Comparison of ENCODE assay signal across 8 mouse cellular contexts in genomic region chr12:76593839-76594322, GRCm38 (mm10).
DNase-seq lines count a peak whose midpoint lies in the region; ATAC-seq and TF ChIP-seq lines count a peak whose summit lies in the region.

No protein-coding gene starts in this region.

- H3ac ChIP-seq in C2C12 (ENCODE audit: control insufficient read depth, insufficient read length, low read depth), result peak overlapping the region; percentile 25

- H3K79me2 ChIP-seq in C2C12 (ENCODE audit: control insufficient read depth, insufficient read depth), result no peaks in the 10 kb centered on the region

- no peaks in the 10 kb centered on the region for H3K9me3 ChIP-seq in forebrain, embryonic 14.5 days (replicated peaks; ENCODE audit: control insufficient read depth, low read length)
- H3K9me3 ChIP-seq in heart, postnatal 0 days (replicated peaks; ENCODE audit: control insufficient read depth, low read length), result no peaks in the 10 kb centered on the region
- no peaks in the 10 kb centered on the region for H3K9me3 ChIP-seq in lung, postnatal 0 days (ENCODE audit: low read length)

- peaks cover 9% of the 10 kb centered on the region; the same call in 1 of the 2 replicates for H3K4me1 ChIP-seq in forebrain, embryonic 14.5 days (ENCODE audit: control insufficient read depth, insufficient read depth, low read length)
- no peaks in the 10 kb centered on the region for H3K4me1 ChIP-seq in heart, postnatal 0 days (ENCODE audit: control insufficient read depth, insufficient read depth)
- peaks cover 11% of the 10 kb centered on the region; the same call in 1 of the 2 replicates for H3K4me1 ChIP-seq in lung, postnatal 0 days (ENCODE audit: insufficient read depth, low read depth, low read length)

- H3K4me2 ChIP-seq in forebrain, embryonic 14.5 days (ENCODE audit: low read length), result no peak overlapping the region
- no peak overlapping the region for H3K4me2 ChIP-seq in heart, postnatal 0 days (ENCODE audit: low read depth, low read length)
- no peak overlapping the region for H3K4me2 ChIP-seq in lung, postnatal 0 days (replicated peaks; ENCODE audit: low read depth, low read length)

- no peaks in the 10 kb centered on the region for H3K79me3 ChIP-seq in C2C12 (ENCODE audit: low read depth)

- H3K27me3 ChIP-seq in C2C12 (ENCODE audit: control insufficient read depth, insufficient read depth, insufficient read length), result no peaks in the 10 kb centered on the region
- H3K27me3 ChIP-seq in forebrain, embryonic 14.5 days (replicated peaks; ENCODE audit: control insufficient read depth, insufficient read depth, low read length), result no peaks in the 10 kb centered on the region
- no peaks in the 10 kb centered on the region for H3K27me3 ChIP-seq in heart, postnatal 0 days (ENCODE audit: control insufficient read depth, insufficient read depth, low read length)
- 0 out of 2 replicates have a peak, but pooled peaks cover 3% of the 10 kb centered on the region for H3K27me3 ChIP-seq in lung, postnatal 0 days (replicated peaks; ENCODE audit: insufficient read depth, low read length)

- peak; percentile 92 for DNase-seq in adipocyte (ENCODE audit: low spot score)
- peak; percentile 67 for DNase-seq in forebrain, embryonic 14.5 days (ENCODE audit: low spot score)
- peak; percentile 68 for DNase-seq in heart, postnatal 0 days (ENCODE audit: low spot score)
- peak; percentile 59 for DNase-seq in layer of hippocampus, adult 9-10 months (ENCODE audit: low spot score)
- DNase-seq in lung, postnatal 0 days (ENCODE audit: low spot score), result peak; percentile 96
- peak; percentile 73 to 75 for DNase-seq in right cerebral cortex, postnatal 10 days (ENCODE audit: low spot score in 2 of 2)

- no peak for TF ChIP-seq CTCF in C2C12 (IDR thresholded peaks at IDR 0.05; ENCODE audit: control insufficient read depth, insufficient read depth, insufficient read length)
- no peak for TF ChIP-seq CTCF in heart, postnatal 0 days (IDR thresholded peaks at IDR 0.05; ENCODE audit: low read depth)
- no peak for TF ChIP-seq CTCF in lung, postnatal 0 days (IDR thresholded peaks at IDR 0.05)

- no peak overlapping the region for H3K9ac ChIP-seq in forebrain, embryonic 14.5 days (ENCODE audit: low read length)
- H3K9ac ChIP-seq in heart, postnatal 0 days (replicated peaks; ENCODE audit: low read depth, low read length), result no peak overlapping the region
- no peak overlapping the region for H3K9ac ChIP-seq in lung, postnatal 0 days (replicated peaks; ENCODE audit: low read depth)

- ATAC-seq in forebrain, embryonic 14.5 days, result peak; percentile 38
- peak; percentile 61 for ATAC-seq in heart, postnatal 0 days (ENCODE audit: insufficient read depth, low read depth)
- peak; percentile 88 for ATAC-seq in lung, postnatal 0 days
- ATAC-seq in inflammation-experienced regulatory T-cells, adult 6 months, result no peak

- TF ChIP-seq EP300 in heart, postnatal 0 days (IDR thresholded peaks at IDR 0.05; ENCODE audit: low read depth), result no peak
- TF ChIP-seq EP300 in lung, postnatal 0 days (IDR thresholded peaks at IDR 0.05), result peak; percentile 57

- H3K27ac ChIP-seq in forebrain, embryonic 14.5 days (ENCODE audit: low read depth, low read length), result no peak overlapping the region
- peak overlapping the region; percentile 49 for H3K27ac ChIP-seq in heart, postnatal 0 days (ENCODE audit: low read depth)
- peak overlapping the region; percentile 59 for H3K27ac ChIP-seq in lung, postnatal 0 days (ENCODE audit: low read length)

- no peak overlapping the region for H3K4me3 ChIP-seq in C2C12 (ENCODE audit: insufficient read depth, poor library complexity, severe bottlenecking)
- no peak overlapping the region for H3K4me3 ChIP-seq in forebrain, embryonic 14.5 days (ENCODE audit: low read depth, low read length)
- no peak overlapping the region for H3K4me3 ChIP-seq in heart, postnatal 0 days (ENCODE audit: low read depth, low read length)
- H3K4me3 ChIP-seq in lung, postnatal 0 days (ENCODE audit: low read depth, low read length), result no peak overlapping the region

- 5% methylated on average over 7 of the region's 7 CpGs for WGBS in forebrain, embryonic 14.5 days
- 8% methylated on average over 7 of the region's 7 CpGs for WGBS in heart, postnatal 0 days
- under 1% methylated on average over 7 of the region's 7 CpGs for WGBS in lung, postnatal 0 days

- H3K36me3 ChIP-seq in C2C12 (ENCODE audit: control insufficient read depth, insufficient read depth), result no peaks in the 10 kb centered on the region
- no peaks in the 10 kb centered on the region for H3K36me3 ChIP-seq in forebrain, embryonic 14.5 days (ENCODE audit: control insufficient read depth, insufficient read depth, low read length)
- H3K36me3 ChIP-seq in heart, postnatal 0 days (replicated peaks; ENCODE audit: control insufficient read depth, insufficient read depth, low read length), result peaks cover 13% of the 10 kb centered on the region; the same call in 1 of the 2 replicates
- H3K36me3 ChIP-seq in lung, postnatal 0 days (ENCODE audit: insufficient read depth, low read length), result no peaks in the 10 kb centered on the region

TF ChIP-seq in C2C12, 6 proteins besides CTCF, POLR2A, EP300 and RAD21:
- TF ChIP-seq MAX (IDR thresholded peaks at IDR 0.05) (no peak), MYOD1 (IDR thresholded peaks at IDR 0.05; ENCODE audit: control insufficient read depth, insufficient read length, low read depth) (peak; percentile 53)
